Mouse (Mus musculus) naive thymus-derived CD4-positive, alpha-beta T cell, adult 5 months (primary cell): ENCODE data around the gene Utp14a. TPM values are rescaled to one million over a fixed set of nuclear protein-coding genes. Genes with fewer than 3 reads are reported as not detected.

Source experiments
- polyA plus RNA-seq: library from polyadenylated mRNA; unstranded; fragments of 100-300 nt; shearing (Covaris generic); gene quantifications from one replicate; pipeline ENCODE4 v1.2.1, GENCODE M21; 2017

Utp14a gene
- 28.0 TPM for polyA plus RNA-seq

DNA sequence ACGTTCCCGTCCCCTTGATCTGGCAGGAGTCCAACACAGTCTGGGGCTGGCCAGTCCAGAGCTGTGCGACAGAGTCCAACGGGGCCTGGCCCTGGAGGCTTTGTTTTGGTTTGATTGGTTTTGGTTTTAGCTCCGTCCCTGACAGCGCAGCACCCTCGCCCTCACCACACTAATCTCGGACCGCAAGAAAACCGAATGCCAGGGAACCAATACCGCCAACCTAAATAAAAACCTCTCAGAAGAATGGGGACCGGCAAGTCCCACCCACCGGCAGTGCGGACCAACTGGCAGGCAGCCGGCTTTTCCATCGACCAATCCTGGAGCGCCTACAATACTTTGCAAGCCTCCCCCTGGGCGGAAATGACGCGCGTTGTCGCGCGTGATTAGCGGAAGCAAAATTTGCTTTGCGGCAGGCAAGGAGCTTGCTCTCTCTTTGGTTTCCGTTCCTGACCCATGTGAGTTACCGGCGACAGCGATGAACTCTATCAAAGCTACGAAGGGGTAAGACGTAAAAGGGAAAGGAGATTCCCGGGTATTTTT, at the start of gene Utp14a:
TSS of gene Utp14a (plus strand) at position 395 of the 540 bp plus-strand sequence.

DNA sequence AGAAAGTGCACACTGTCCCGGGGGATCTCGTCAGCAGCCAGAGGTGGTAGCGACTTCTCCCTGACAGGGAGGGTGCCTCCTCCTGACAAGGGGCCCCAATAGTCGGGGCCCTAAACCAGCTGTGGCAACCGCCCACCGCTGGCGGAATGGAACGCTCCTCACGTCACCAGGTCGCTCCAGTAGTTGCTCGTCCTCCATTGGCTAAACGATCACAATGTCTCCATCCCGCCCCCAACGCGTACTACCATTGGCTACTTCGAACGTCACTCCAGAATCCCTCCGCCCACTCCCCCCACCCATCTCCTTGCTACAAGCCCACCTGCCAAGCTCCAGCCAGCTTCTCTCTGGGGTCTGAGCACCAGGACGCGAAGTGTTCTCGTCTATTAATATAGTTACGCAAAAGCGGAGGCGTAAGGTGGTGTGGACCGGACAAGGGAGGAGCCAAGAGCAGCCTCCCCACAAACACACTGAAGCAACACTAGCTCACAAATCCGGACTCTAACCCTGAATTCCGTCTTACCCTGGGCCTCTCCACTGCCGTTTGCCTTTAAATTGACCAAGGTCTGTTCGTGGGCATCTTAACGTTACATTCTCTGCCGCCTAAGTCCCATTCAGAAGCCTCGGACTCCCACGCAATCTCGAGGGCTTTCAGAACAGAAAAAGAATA, 48.0 kb upstream of the Utp14a start, which contains the start of gene Zdhhc9:
TSS of gene Zdhhc9 (minus strand) at position 360 of the 667 bp plus-strand sequence.

Other genes with a start within 250 kb of the Utp14a start
- 0.17 TPM for gene Apln, start 222.0 kb upstream of the Utp14a start, polyA plus RNA-seq
- not detected for gene Xpnpep2, start 148.1 kb upstream of the Utp14a start, polyA plus RNA-seq
- 213 TPM for gene Sash3, start 110.4 kb upstream of the Utp14a start, polyA plus RNA-seq
- gene Zdhhc9, start 48.0 kb upstream of the Utp14a start, polyA plus RNA-seq = 54.8 TPM
- 3.1 TPM for gene Bcorl1, start 84.5 kb downstream of the Utp14a start, polyA plus RNA-seq
- gene Elf4, start 206.3 kb downstream of the Utp14a start, polyA plus RNA-seq = 64.1 TPM